Mouse (Mus musculus): ENCODE data around the gene Nrip2.

DNA sequence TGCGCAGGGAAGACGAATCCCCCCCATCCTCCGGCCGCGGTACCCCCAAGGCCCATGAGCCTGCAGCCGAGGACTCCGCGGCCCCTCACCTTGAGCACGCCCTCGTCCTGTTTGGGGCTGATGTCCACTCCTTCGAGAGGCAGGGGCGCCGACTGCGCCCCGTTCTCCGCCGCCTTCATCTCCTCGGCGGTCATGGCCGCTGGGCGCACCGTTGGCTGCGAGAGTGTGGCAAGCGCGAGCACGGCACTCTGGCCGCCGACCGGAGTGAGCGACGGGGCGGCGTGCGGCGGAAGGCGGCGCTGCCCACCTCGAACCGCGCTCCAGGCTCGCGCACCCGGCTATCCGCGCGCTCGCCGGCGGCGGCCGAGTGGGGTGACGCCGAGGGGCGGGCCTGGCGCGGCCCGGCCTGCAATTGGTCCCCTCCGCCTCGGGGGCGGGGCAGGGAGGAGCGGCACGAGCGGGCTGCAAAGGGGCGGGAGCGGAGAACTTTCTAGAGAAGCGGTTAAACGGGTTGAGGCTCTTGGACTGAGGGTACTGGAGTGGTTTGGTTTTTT is 39.3 kb downstream of the Nrip2 start, which contains the start of gene Fkbp4:
- no peak for TF ChIP-seq CTCF (conservative IDR thresholded peaks at IDR 0.05; ENCODE audit: low read length)
- TF ChIP-seq POU5F1 (IDR thresholded peaks at IDR 0.05; ENCODE audit: borderline replicate concordance, low read length), result no peak
- no peak for TF ChIP-seq NANOG (IDR thresholded peaks at IDR 0.05; ENCODE audit: borderline replicate concordance, low read length)

Data from E14TG2a.4 (cell line).